Mouse (Mus musculus): ENCODE results near the gene Ndufa3.

The Ndufa3 gene

GRCm38 (mm10) chr7:3610437-3610836 lies 6.7 kb upstream of the Ndufa3 start:
- no peak for DNase-seq (ENCODE audit: inconsistent ontology term)

- no peak for DNase-seq (ENCODE audit: inconsistent ontology term)
Measured at GRCm38 (mm10) chr7:3611006-3611405, 6.2 kb upstream of the Ndufa3 start.

- DNase-seq (ENCODE audit: inconsistent ontology term): no peak
Measured at GRCm38 (mm10) chr7:3614021-3614420, 3.2 kb upstream of the Ndufa3 start.

GRCm38 (mm10) chr7:3616057-3616388 lies 1.1 kb upstream of the Ndufa3 start, which contains the start of gene Oscar:
Gene Oscar, minus strand, starts transcription at chr7:3616157.
- DNase-seq (ENCODE audit: inconsistent ontology term): no peak

GRCm38 (mm10) chr7:3616389-3617241 lies 558 bp upstream of the Ndufa3 start:
- no peak for DNase-seq (ENCODE audit: inconsistent ontology term)

GRCm38 (mm10) chr7:3629030-3629429 lies 11.9 kb downstream of the Ndufa3 start:
- DNase-seq (ENCODE audit: inconsistent ontology term): no peak

GRCm38 (mm10) chr7:3629543-3630477 lies 12.6 kb downstream of the Ndufa3 start, which contains the start of the genes Tfpt and Prpf31:
Gene Tfpt, minus strand, starts transcription at chr7:3629929.
Gene Prpf31, plus strand, starts transcription at chr7:3629985.
- peak; percentile 92 for DNase-seq (ENCODE audit: inconsistent ontology term)

- DNase-seq (ENCODE audit: inconsistent ontology term): no peak
Measured at GRCm38 (mm10) chr7:3630478-3630815, 13.3 kb downstream of the Ndufa3 start.

GRCm38 (mm10) chr7:3643412-3643811 lies 26.2 kb downstream of the Ndufa3 start:
- DNase-seq (ENCODE audit: inconsistent ontology term): no peak

- DNase-seq (ENCODE audit: inconsistent ontology term): peak; percentile 17
Measured at GRCm38 (mm10) chr7:3643843-3644242, 26.7 kb downstream of the Ndufa3 start.

GRCm38 (mm10) chr7:3644348-3644671 lies 27.1 kb downstream of the Ndufa3 start:
- DNase-seq (ENCODE audit: inconsistent ontology term): no peak

GRCm38 (mm10) chr7:3644672-3645487 lies 27.7 kb downstream of the Ndufa3 start, which contains the start of gene Cnot3:
Gene Cnot3, plus strand, starts transcription at chr7:3645268.
- DNase-seq (ENCODE audit: inconsistent ontology term): peak; percentile 100

- no peak for DNase-seq (ENCODE audit: inconsistent ontology term)
Measured at GRCm38 (mm10) chr7:3645488-3646025, 28.4 kb downstream of the Ndufa3 start.

- peak; percentile 31 for DNase-seq (ENCODE audit: inconsistent ontology term)
Measured at GRCm38 (mm10) chr7:3646188-3646587, 29.0 kb downstream of the Ndufa3 start.

- DNase-seq (ENCODE audit: inconsistent ontology term): no peak
Measured at GRCm38 (mm10) chr7:3646641-3647040, 29.5 kb downstream of the Ndufa3 start.

GRCm38 (mm10) chr7:3656966-3657365 lies 39.8 kb downstream of the Ndufa3 start:
- no peak for DNase-seq (ENCODE audit: inconsistent ontology term)

- DNase-seq (ENCODE audit: inconsistent ontology term): no peak
Measured at GRCm38 (mm10) chr7:3658578-3658977, 41.4 kb downstream of the Ndufa3 start.

- no peak for DNase-seq (ENCODE audit: inconsistent ontology term)
Measured at GRCm38 (mm10) chr7:3664524-3665214, 47.5 kb downstream of the Ndufa3 start.

- DNase-seq (ENCODE audit: inconsistent ontology term): peak; percentile 98
Measured at GRCm38 (mm10) chr7:3665215-3666114, 48.3 kb downstream of the Ndufa3 start, which contains the start of gene Leng1. Gene Leng1, minus strand, starts transcription at chr7:3665840.

GRCm38 (mm10) chr7:3666921-3667391 lies 49.8 kb downstream of the Ndufa3 start:
- DNase-seq (ENCODE audit: inconsistent ontology term): no peak

All from Muller cell, postnatal 12 days (primary cell).